Mouse (Mus musculus) MEL (cell line): ENCODE results near the gene Akt1s1.

Experiments
- CTCF ChIP-seq, 3 experiments: IDR thresholded peaks in 2 of 3; conservative IDR thresholded peaks in 1 of 3; 2 replicates each; pipeline ENCODE4 v1.5.1; 2011 to 2012; ENCODE audit warnings: low read length in 3 of 3, low read depth in 2 of 3, mild to moderate bottlenecking in 2 of 3, improper control_type of control experiment in 1 of 3, inconsistent platforms in 1 of 3, mixed read lengths in 1 of 3, moderate library complexity in 1 of 3; ENCODE audit not compliant: control insufficient read depth in 1 of 3, insufficient read depth in 1 of 3, poor library complexity in 1 of 3, severe bottlenecking in 1 of 3
- JUND ChIP-seq: IDR thresholded peaks from 2 replicates; pipeline ENCODE4 v1.6.1; 2011; ENCODE audit warnings: low read depth, mild to moderate bottlenecking, improper control_type of control experiment, low read length
- SIN3A ChIP-seq: IDR thresholded peaks from 2 replicates; pipeline ENCODE4 v1.6.1; 2012; ENCODE audit warnings: low read length, improper control_type of control experiment, inconsistent platforms
- ZMIZ1 ChIP-seq: IDR thresholded peaks from 2 replicates; pipeline ENCODE4 v1.6.1; 2012; ENCODE audit warnings: low read depth, mild to moderate bottlenecking, inconsistent platforms, low read length, improper control_type of control experiment, moderate library complexity

- no peak; the same call in 1 of the 2 replicates for TF ChIP-seq SIN3A
- no peak for TF ChIP-seq CTCF (IDR thresholded peaks at IDR 0.05 in 2 of 3, conservative IDR thresholded peaks at IDR 0.05 in 1 of 3; ENCODE audit: control insufficient read depth in 1 of 3, insufficient read depth in 1 of 3, low read depth in 2 of 3, low read length in 3 of 3, poor library complexity in 1 of 3, severe bottlenecking in 1 of 3)
- no peak for TF ChIP-seq JUND
- no peak for TF ChIP-seq ZMIZ1
These were observed 29.4 kb upstream of the Akt1s1 start for GRCm38 (mm10) chr7:44819391-44819790.
